Comparison of ENCODE assay signal across 11 mouse cellular contexts in genomic region chr13:15052667-15053375, GRCm38 (mm10).
DNase-seq lines count a peak whose midpoint lies in the region; ATAC-seq and TF ChIP-seq lines count a peak whose summit lies in the region.
"Had no signal": no experiment of that assay in that cellular context is flagged by ENCODE, and none has a peak within 500 bp of the region (broad histone marks: within the 10 kb centered on the region; RNA-seq: fewer than 3 reads in every experiment).

No protein-coding gene starts in this region.

- H3K4me3 ChIP-seq in lung, embryonic 15.5 days, result no peak overlapping the region
- no peak overlapping the region for H3K4me3 ChIP-seq in embryonic facial prominence, embryonic 11.5 days (ENCODE audit: low read depth, low read length)
- H3K4me3 ChIP-seq in heart, embryonic 16.5 days (ENCODE audit: low read length), result no peak overlapping the region
- no peak overlapping the region for H3K4me3 ChIP-seq in midbrain, postnatal 0 days (ENCODE audit: low read depth, low read length)
- H3K4me3 ChIP-seq: liver, embryonic 13.5 days; neural tube, embryonic 12.5 days had no signal

- ATAC-seq in lung, embryonic 15.5 days (ENCODE audit: borderline replicate concordance, extremely low read depth, low FRiP score, low TSS enrichment), result peak; percentile 73
- ATAC-seq in embryonic facial prominence, embryonic 11.5 days (replicated peaks; ENCODE audit: insufficient number of reproducible peaks, low FRiP score, low TSS enrichment, low read depth), result peak; percentile 76
- no peak; the same call in 1 of the 2 replicates for ATAC-seq in heart, embryonic 16.5 days (replicated peaks; ENCODE audit: extremely low read depth, insufficient read depth, low FRiP score)
- peak; percentile 64; the same call in 1 of the 2 replicates for ATAC-seq in midbrain, postnatal 0 days (ENCODE audit: low FRiP score)

- H3K27me3 ChIP-seq in lung, embryonic 15.5 days, result no peaks in the 10 kb centered on the region
- no peaks in the 10 kb centered on the region for H3K27me3 ChIP-seq in embryonic facial prominence, embryonic 11.5 days (ENCODE audit: control insufficient read depth, insufficient read depth, low read length)
- H3K27me3 ChIP-seq in heart, embryonic 16.5 days (ENCODE audit: control insufficient read depth, insufficient read depth, low read length), result no peaks in the 10 kb centered on the region
- H3K27me3 ChIP-seq in midbrain, postnatal 0 days (ENCODE audit: insufficient read depth, low read length), result no peaks in the 10 kb centered on the region
- H3K27me3 ChIP-seq: liver, embryonic 13.5 days; neural tube, embryonic 12.5 days had no signal

- TF ChIP-seq CTCF in midbrain, postnatal 0 days (IDR thresholded peaks at IDR 0.05), result no peak

- H3K36me3 ChIP-seq in lung, embryonic 15.5 days, result no peaks in the 10 kb centered on the region
- no peaks in the 10 kb centered on the region for H3K36me3 ChIP-seq in embryonic facial prominence, embryonic 11.5 days (replicated peaks; ENCODE audit: control insufficient read depth, insufficient read depth, low read depth, low read length)
- H3K36me3 ChIP-seq in heart, embryonic 16.5 days (ENCODE audit: control insufficient read depth, insufficient read depth), result no peaks in the 10 kb centered on the region
- no peaks in the 10 kb centered on the region for H3K36me3 ChIP-seq in midbrain, postnatal 0 days (ENCODE audit: insufficient read depth, low read length)
- H3K36me3 ChIP-seq: liver, embryonic 13.5 days; neural tube, embryonic 12.5 days had no signal

- DNase-seq in lung, postnatal 36 days, result no peak
- peak; percentile 61 for DNase-seq in embryonic facial prominence, embryonic 11.5 days (ENCODE audit: low spot score)
- DNase-seq in midbrain, postnatal 0 days (ENCODE audit: low spot score), result peak; percentile 44
- no peak for DNase-seq in kidney, adult 11 months
- DNase-seq in spleen, adult 18-20 months, result no peak
- no peak for DNase-seq in lung, postnatal 10 days
- DNase-seq: kidney, postnatal 14 days; liver, embryonic 13.5 days had no signal

- no peak overlapping the region for H3K4me2 ChIP-seq in lung, embryonic 15.5 days
- H3K4me2 ChIP-seq in embryonic facial prominence, embryonic 11.5 days (ENCODE audit: low read depth, low read length), result no peak overlapping the region
- H3K4me2 ChIP-seq in heart, embryonic 16.5 days (ENCODE audit: low read depth, low read length), result no peak overlapping the region
- H3K4me2 ChIP-seq in midbrain, postnatal 0 days (ENCODE audit: low read depth, low read length, poor library complexity, severe bottlenecking), result no peak overlapping the region
- H3K4me2 ChIP-seq: liver, embryonic 13.5 days; neural tube, embryonic 12.5 days had no signal

- 30% methylated on average over 4 of the region's 4 CpGs for WGBS in lung, embryonic 15.5 days
- WGBS in embryonic facial prominence, embryonic 11.5 days, result 35% methylated on average over 4 of the region's 4 CpGs
- WGBS in heart, embryonic 16.5 days, result 45% methylated on average over 4 of the region's 4 CpGs
- WGBS in midbrain, postnatal 0 days, result 40% methylated on average over 4 of the region's 4 CpGs

- no peak overlapping the region for H3K9ac ChIP-seq in lung, embryonic 15.5 days
- H3K9ac ChIP-seq in embryonic facial prominence, embryonic 11.5 days (replicated peaks; ENCODE audit: low read length), result no peak overlapping the region
- no peak overlapping the region for H3K9ac ChIP-seq in heart, embryonic 16.5 days (ENCODE audit: low read length)
- H3K9ac ChIP-seq in midbrain, postnatal 0 days (replicated peaks; ENCODE audit: low read length, poor library complexity, severe bottlenecking), result no peak overlapping the region
- H3K9ac ChIP-seq: liver, embryonic 13.5 days; neural tube, embryonic 12.5 days had no signal

- H3K9me3 ChIP-seq in lung, embryonic 15.5 days, result no peaks in the 10 kb centered on the region
- H3K9me3 ChIP-seq in embryonic facial prominence, embryonic 11.5 days (replicated peaks; ENCODE audit: control insufficient read depth, low read length), result no peaks in the 10 kb centered on the region
- H3K9me3 ChIP-seq in heart, embryonic 16.5 days (replicated peaks; ENCODE audit: control insufficient read depth, low read length), result no peaks in the 10 kb centered on the region
- no peaks in the 10 kb centered on the region for H3K9me3 ChIP-seq in midbrain, postnatal 0 days (ENCODE audit: low read length)
- H3K9me3 ChIP-seq: liver, embryonic 13.5 days; neural tube, embryonic 12.5 days had no signal

- no peaks in the 10 kb centered on the region for H3K4me1 ChIP-seq in lung, embryonic 15.5 days
- H3K4me1 ChIP-seq in embryonic facial prominence, embryonic 11.5 days (ENCODE audit: control insufficient read depth, insufficient read depth, low read length), result no peaks in the 10 kb centered on the region
- H3K4me1 ChIP-seq in heart, embryonic 16.5 days (ENCODE audit: control insufficient read depth, insufficient read depth, low read length), result no peaks in the 10 kb centered on the region
- no peaks in the 10 kb centered on the region for H3K4me1 ChIP-seq in midbrain, postnatal 0 days (ENCODE audit: insufficient read depth, low read length)
- H3K4me1 ChIP-seq: liver, embryonic 13.5 days; neural tube, embryonic 12.5 days had no signal

- H3K27ac ChIP-seq in lung, embryonic 15.5 days, result no peak overlapping the region
- 0 out of 2 replicates have a peak overlapping the region, but pooled peaks have one; percentile 20 for H3K27ac ChIP-seq in embryonic facial prominence, embryonic 11.5 days (replicated peaks; ENCODE audit: low read depth, low read length)
- peak overlapping the region; percentile 17; the same call in 1 of the 2 replicates for H3K27ac ChIP-seq in heart, embryonic 16.5 days (ENCODE audit: low read length)
- H3K27ac ChIP-seq in midbrain, postnatal 0 days (ENCODE audit: low read depth, low read length), result no peak overlapping the region
- H3K27ac ChIP-seq: liver, embryonic 13.5 days; neural tube, embryonic 12.5 days had no signal

Comparison
In these comparisons a context has a peak if more than half of its experiments do, and no peak if none do; other contexts are left out.
1. H3K27ac ChIP-seq: peak in embryonic facial prominence, embryonic 11.5 days (single experiment) and heart, embryonic 16.5 days (single experiment); none in lung, embryonic 15.5 days (single experiment) and midbrain, postnatal 0 days (single experiment).
2. DNase-seq: peak in embryonic facial prominence, embryonic 11.5 days (single experiment) and midbrain, postnatal 0 days (single experiment); none in lung, postnatal 36 days (single experiment), kidney, adult 11 months (single experiment), spleen, adult 18-20 months (0 of 2) and lung, postnatal 10 days (single experiment).